Mouse (Mus musculus) intestine, embryonic 14.5 days (tissue): Measurements from ENCODE around the gene Fam53a. TPM values are rescaled to one million over a fixed set of nuclear protein-coding genes. Genes with fewer than 3 reads are reported as not detected.

Experiments used
- ATAC-seq: fragments of 200-750 bp; cut with Nextera tagmentation; replicated peaks from 2 replicates; pipeline ENCODE4 v1.8.0; 2017; ENCODE audit warnings: low read depth, moderate number of reproducible peaks, moderate TSS enrichment, moderate library complexity; ENCODE audit not compliant: low FRiP score, low TSS enrichment
- DNase-seq: peaks from one replicate; pipeline ENCODE4 v3.0.0-alpha.2; 2018; ENCODE audit warnings: low spot score
- H3K27ac ChIP-seq: fragments of 300-500 bp; sonication (generic); 2 replicates; pipeline ENCODE4 v1.5.1; 2014; ENCODE audit warnings: low read depth, mild to moderate bottlenecking, control low read depth
- H3K27me3 ChIP-seq: fragments of 300-500 bp; sonication (generic); replicated peaks from 2 replicates; pipeline ENCODE4 v1.6.1; 2014; ENCODE audit warnings: low read length, control low read depth; ENCODE audit not compliant: control insufficient read depth, insufficient read depth
- H3K36me3 ChIP-seq: fragments of 300-500 bp; sonication (generic); 2 replicates; pipeline ENCODE4 v1.6.1; 2014; ENCODE audit warnings: low read length, control low read depth; ENCODE audit not compliant: control insufficient read depth, insufficient read depth
- H3K4me1 ChIP-seq: fragments of 300-500 bp; sonication (generic); replicated peaks from 2 replicates; pipeline ENCODE4 v1.6.1; 2014; ENCODE audit warnings: low read length, control low read depth, mixed read lengths; ENCODE audit not compliant: control insufficient read depth, insufficient read depth
- H3K4me2 ChIP-seq: fragments of 300-500 bp; sonication (generic); 2 replicates; pipeline ENCODE4 v1.6.1; 2014; ENCODE audit warnings: low read length
- H3K4me3 ChIP-seq: fragments of 300-500 bp; sonication (generic); 2 replicates; pipeline ENCODE4 v1.5.1; 2014; ENCODE audit warnings: low read depth, low read length, control low read depth, mixed read lengths
- H3K9ac ChIP-seq: fragments of 300-500 bp; sonication (generic); 2 replicates; pipeline ENCODE4 v1.6.1; 2014; ENCODE audit warnings: mild to moderate bottlenecking, low read length
- H3K9me3 ChIP-seq: fragments of 300-500 bp; sonication (generic); 2 replicates; pipeline ENCODE4 v1.6.1; 2016; ENCODE audit warnings: low read length, control low read depth; ENCODE audit not compliant: control insufficient read depth
- WGBS: fragments of 180-500 bp; shearing (Covaris S2); extraction: QIAGEN DNeasy Blood & Tissue Kit; methylation state at CpG from one replicate; pipeline ENCODE4 v1.1.7; 2014; 5-methylcytosine and 5-hydroxymethylcytosine counted together
- polyA plus RNA-seq: library from polyadenylated mRNA; unstranded; fragments of >200 nt; fragmentation: Nextera tagmentation; extraction: Ambion mirVana; gene quantifications from 2 replicates; pipeline ENCODE4 v1.2.1, GENCODE M21; 2014

Gene Fam53a
- polyA plus RNA-seq, 1 experiment from 2014 or later, result 69.8 TPM

DNA sequence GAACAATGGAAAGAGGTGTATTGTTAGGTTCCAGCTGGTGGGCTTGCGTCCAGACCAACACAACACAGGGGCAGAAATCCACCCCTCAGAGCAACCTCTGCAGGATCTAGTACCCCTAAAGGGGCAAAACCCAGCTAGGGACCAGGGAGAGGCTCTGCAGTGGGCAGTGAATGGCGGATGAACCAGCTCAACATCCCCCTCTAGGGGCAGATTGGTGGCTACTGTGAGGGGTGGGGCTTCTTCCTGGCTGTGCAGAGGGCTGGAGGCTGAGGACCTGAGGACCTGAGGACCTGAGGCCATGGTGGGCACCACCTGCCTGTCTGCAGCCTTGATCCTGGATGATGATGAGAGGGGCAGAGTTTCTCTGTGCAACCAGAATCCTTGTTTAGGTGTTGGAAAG is 35.8 kb downstream of the Fam53a start:
- no peak for DNase-seq

DNA sequence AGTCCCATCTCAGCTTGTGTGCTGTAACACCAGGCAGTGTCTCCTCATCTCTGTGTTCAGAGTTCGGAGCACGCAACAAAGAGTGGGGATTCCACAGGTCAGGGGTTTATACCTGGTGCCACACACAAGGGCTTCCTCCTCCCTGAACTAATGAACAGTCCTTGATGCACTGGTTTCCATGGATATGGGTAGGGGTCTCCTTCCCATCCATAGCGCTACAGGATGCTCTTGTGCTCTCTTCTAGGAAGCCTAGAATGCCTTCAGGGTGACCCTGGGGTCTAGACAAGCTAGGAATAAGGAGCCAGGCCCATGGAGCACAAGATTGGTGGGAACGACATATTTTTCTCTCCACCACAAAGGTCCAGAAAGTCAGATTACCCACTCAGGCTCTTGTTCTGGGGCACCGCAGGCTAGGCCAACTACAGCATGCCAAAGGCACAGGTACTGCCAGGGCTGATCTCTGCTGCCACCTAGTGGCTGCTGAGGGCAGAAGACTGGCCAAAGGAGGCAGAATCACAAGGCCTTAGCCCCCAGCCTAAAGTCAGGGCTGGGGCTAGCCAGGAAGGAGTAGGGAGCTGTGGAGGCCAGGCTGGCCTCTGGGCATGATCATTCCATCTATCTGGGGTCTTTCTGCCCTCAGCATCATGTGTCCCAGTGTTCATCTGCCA is 40.1 kb downstream of the Fam53a start:
- Histone ChIP-seq H3K9ac (no peak overlapping the region), H3K4me3 (no peak overlapping the region), H3K4me1 (no peaks in the 10 kb centered on the region), H3K27me3 (no peaks in the 10 kb centered on the region), H3K4me2 (no peak overlapping the region), H3K9me3 (no peaks in the 10 kb centered on the region), H3K36me3 (no peaks in the 10 kb centered on the region), H3K27ac (no peak overlapping the region)
- no peak for ATAC-seq
- 75% methylated on average over 5 of the region's 5 CpGs for WGBS
- DNase-seq, result peak; percentile 86

More for the DNA sequence above, 35.8 kb downstream of the Fam53a start:
- Histone ChIP-seq H3K9me3 (no peaks in the 10 kb centered on the region), H3K27ac (no peak overlapping the region), H3K4me2 (no peak overlapping the region), H3K4me1 (no peaks in the 10 kb centered on the region), H3K9ac (no peak overlapping the region), H3K27me3 (no peaks in the 10 kb centered on the region), H3K36me3 (peaks cover 9% of the 10 kb centered on the region), H3K4me3 (no peak overlapping the region)
- ATAC-seq, result no peak
- WGBS, result 44% methylated on average over 2 of the region's 2 CpGs

DNA sequence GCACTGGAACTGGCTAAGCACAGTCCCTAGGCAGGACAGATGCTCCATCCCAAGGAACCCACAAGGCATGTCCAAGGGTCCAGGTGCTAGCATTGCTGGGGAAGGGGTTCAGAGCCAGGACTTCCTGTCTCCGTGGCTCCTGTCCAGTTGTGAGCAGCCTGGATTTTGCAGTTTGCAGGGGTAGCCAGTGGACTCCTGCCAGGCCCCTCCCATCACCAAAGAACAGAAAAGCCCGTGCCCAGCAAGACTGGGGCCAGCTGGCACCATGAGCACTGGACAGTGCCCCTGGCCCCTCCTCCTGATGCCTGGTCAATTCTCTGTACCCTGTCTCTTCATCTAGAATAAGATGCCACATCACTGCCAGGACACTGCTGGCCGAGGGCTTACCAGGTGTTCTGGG is 41.4 kb downstream of the Fam53a start:
- ATAC-seq (no peak), DNase-seq (no peak)
- Histone ChIP-seq H3K9me3 (no peaks in the 10 kb centered on the region), H3K9ac (no peak overlapping the region), H3K36me3 (no peaks in the 10 kb centered on the region), H3K27ac (no peak overlapping the region), H3K4me1 (no peaks in the 10 kb centered on the region), H3K4me3 (no peak overlapping the region), H3K4me2 (no peak overlapping the region), H3K27me3 (no peaks in the 10 kb centered on the region)
- 69% methylated on average over 3 of the region's 3 CpGs for WGBS

DNA sequence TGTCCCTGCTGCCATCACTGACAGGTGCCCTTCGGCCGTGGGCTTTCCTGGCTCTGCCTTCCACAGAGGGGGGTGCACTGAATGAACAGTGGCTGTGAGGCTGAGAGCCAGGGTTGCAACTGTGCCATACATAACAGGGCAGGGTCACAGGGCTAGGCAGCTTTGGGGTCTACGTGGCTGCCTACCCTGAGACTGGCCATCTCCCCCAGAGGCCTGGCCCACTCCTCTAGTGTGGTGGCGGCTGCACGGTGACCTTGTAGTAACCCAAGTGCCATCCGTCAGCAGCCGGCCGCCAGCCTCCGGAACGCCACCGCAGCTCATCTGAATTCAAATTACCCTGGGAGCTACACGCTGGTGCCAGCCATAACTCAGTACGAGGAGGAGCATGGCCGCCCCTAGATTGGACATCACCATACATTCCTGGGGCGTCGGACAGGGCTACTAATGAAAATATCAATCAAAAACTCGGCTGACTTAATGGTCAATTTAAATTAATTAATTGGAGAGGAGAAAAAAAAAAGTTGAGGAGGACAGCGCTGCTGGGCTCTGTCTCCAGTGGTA is 41.9 kb downstream of the Fam53a start:
- Histone ChIP-seq H3K4me3 (no peak overlapping the region), H3K9ac (no peak overlapping the region), H3K9me3 (no peaks in the 10 kb centered on the region), H3K4me1 (no peaks in the 10 kb centered on the region), H3K27me3 (no peaks in the 10 kb centered on the region), H3K36me3 (no peaks in the 10 kb centered on the region), H3K4me2 (no peak overlapping the region), H3K27ac (no peak overlapping the region)
- no peak for ATAC-seq
- DNase-seq, result no peak
- 73% methylated on average over 18 of the region's 18 CpGs for WGBS

DNA sequence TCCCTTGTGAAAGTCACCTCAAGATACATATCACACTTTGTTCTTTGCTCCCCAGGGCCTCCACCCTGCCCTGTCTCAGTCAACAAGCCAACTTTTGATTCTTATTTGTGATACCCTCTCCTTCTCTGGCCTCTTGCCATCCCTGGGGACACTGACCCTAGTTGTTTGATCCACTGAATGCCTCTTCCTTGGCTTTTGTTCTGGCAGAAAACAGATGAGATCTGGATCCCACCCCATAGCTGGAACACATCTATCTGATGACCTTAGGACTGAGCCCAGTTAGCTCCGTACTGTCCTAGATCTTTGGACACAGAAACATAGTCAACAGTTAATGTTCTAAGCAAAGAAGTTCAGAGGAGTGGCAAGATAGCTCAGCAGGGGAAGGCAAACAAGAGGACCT is 49.1 kb downstream of the Fam53a start:
- H3K36me3 ChIP-seq, result no peaks in the 10 kb centered on the region
- 68% methylated on average over 1 of the region's 1 CpGs for WGBS
- H3K27ac ChIP-seq, result no peak overlapping the region
- no peaks in the 10 kb centered on the region for H3K27me3 ChIP-seq
- H3K4me3 ChIP-seq, result no peak overlapping the region
- no peak overlapping the region for H3K4me2 ChIP-seq
- H3K9ac ChIP-seq, result no peak overlapping the region
- H3K4me1 ChIP-seq, result no peaks in the 10 kb centered on the region
- DNase-seq, result no peak
- H3K9me3 ChIP-seq, result no peaks in the 10 kb centered on the region
- ATAC-seq, result no peak

DNA sequence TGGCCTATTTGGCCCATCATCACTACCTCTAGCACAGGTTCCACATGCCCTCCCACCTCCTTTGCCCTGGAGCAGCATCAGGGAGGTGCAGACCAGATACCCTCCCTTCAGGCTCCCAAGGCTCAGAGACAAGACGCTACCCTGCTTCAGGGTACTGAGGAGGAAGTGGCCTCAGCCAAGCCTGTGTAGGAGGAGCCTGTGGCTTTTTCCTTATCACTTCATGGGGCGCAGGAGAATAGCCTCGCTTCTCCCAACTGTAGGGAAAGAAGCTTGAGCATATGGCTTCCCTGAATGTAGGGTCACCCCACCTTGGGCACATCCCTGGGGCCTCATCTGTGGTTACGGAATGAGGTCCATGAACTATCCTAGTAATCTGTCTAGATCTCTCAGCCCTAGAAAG is 55.2 kb downstream of the Fam53a start:
- Histone ChIP-seq H3K4me1 (no peaks in the 10 kb centered on the region), H3K36me3 (no peaks in the 10 kb centered on the region), H3K27me3 (no peaks in the 10 kb centered on the region), H3K4me2 (no peak overlapping the region), H3K27ac (no peak overlapping the region), H3K9me3 (no peaks in the 10 kb centered on the region), H3K9ac (no peak overlapping the region), H3K4me3 (no peak overlapping the region)
- ATAC-seq, result no peak
- DNase-seq, result no peak
- 78% methylated on average over 4 of the region's 4 CpGs for WGBS

DNA sequence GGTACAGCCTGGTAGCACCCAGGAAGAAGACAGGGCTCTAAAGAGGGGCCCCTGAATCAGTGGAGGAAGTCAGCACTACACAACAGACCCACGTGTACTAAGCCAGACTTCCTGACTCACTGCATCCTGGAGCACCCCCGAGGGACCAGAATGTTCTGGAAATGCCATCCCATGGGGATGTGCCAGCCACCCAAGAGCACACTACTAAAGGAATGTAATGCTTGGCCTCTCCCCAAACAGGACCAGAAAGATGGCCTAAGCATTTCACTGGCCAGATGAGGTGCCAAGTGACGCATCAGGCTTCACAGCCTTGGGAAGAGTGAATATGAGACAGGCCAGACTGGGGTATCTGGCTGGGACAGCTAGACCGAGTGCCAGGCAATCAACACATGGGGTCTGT is 63.5 kb downstream of the Fam53a start:
- H3K27me3 ChIP-seq, result no peaks in the 10 kb centered on the region
- H3K9me3 ChIP-seq, result no peaks in the 10 kb centered on the region
- no peaks in the 10 kb centered on the region for H3K36me3 ChIP-seq
- no peak overlapping the region for H3K4me3 ChIP-seq
- WGBS, result 82% methylated on average over 4 of the region's 4 CpGs
- no peak for DNase-seq
- H3K9ac ChIP-seq, result no peak overlapping the region
- H3K4me1 ChIP-seq, result no peaks in the 10 kb centered on the region
- no peak overlapping the region for H3K4me2 ChIP-seq
- ATAC-seq, result no peak
- no peak overlapping the region for H3K27ac ChIP-seq

DNA sequence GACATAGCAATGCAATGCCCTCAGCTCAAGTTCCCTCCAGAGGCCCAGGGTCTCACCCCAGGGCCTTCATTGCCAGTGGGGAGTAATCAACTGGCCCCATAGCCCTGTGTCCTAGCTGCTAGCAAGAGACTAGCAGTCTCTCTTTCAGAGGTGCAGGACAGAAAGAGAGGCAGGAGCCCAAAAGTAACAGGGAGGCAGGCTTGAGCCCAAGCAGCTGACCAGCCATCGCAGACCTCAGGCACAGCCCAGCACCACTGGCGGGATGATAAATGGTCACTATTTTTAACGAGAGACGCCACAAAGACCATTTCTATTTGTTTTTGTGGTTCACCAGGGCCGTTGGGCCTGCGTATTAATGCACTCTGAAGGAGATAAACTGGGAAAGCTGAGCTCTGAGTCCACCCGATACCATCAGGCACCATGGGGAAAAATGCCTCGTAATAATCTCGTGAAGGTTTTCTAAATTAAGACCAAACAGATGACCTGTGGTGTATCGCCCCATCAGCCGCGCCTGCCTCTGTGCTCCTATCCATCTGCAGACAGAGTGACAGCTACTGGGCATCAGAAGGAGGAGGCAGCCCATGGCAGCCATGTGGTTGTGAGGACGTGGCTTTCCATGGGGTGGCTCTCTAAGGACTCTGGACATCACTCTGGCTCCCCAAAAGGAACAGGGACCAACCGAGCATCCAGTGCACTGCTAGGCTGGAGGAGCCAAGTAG is 73.0 kb downstream of the Fam53a start:
- H3K4me3 ChIP-seq, result no peak overlapping the region
- DNase-seq, result no peak
- H3K27ac ChIP-seq, result no peak overlapping the region
- ATAC-seq, result no peak
- 58% methylated on average over 14 of the region's 14 CpGs for WGBS
- H3K36me3 ChIP-seq, result no peaks in the 10 kb centered on the region
- no peak overlapping the region for H3K4me2 ChIP-seq
- no peaks in the 10 kb centered on the region for H3K9me3 ChIP-seq
- H3K27me3 ChIP-seq, result no peaks in the 10 kb centered on the region
- no peak overlapping the region for H3K9ac ChIP-seq
- no peaks in the 10 kb centered on the region for H3K4me1 ChIP-seq
